Mouse (Mus musculus) ES-E14 (cell line): Measurements from ENCODE around the gene Kndc1. TPM values are rescaled to one million over a fixed set of nuclear protein-coding genes. Genes with fewer than 3 reads are reported as not detected.

ENCODE experiments used
- DNase-seq: peaks from one replicate; pipeline ENCODE4 v3.0.0-alpha.2; 2013; ENCODE audit warnings: low read depth, low spot score
- H3K27ac ChIP-seq: 2 replicates; pipeline ENCODE4 v1.5.1; 2012; ENCODE audit warnings: low read depth, mild to moderate bottlenecking, low read length, moderate library complexity, mixed read lengths; ENCODE audit not compliant: poor library complexity, insufficient read depth, severe bottlenecking
- H3K36me3 ChIP-seq: 2 replicates; pipeline ENCODE4 v1.6.1; 2012; ENCODE audit warnings: mild to moderate bottlenecking, low read length, moderate library complexity, mixed read lengths; ENCODE audit not compliant: control insufficient read depth, poor library complexity, insufficient read depth, severe bottlenecking
- H3K4me1 ChIP-seq, 2 experiments: fragments of 150-350 bp in 1 of 2; sonication (generic) in 1 of 2; 2 replicates each; pipeline ENCODE4 v1.6.1; 2012; ENCODE audit warnings: low read length in 2 of 2, mild to moderate bottlenecking in 1 of 2, mixed read lengths in 1 of 2; ENCODE audit not compliant: control insufficient read depth in 2 of 2, insufficient read depth in 2 of 2, poor library complexity in 1 of 2
- H3K4me3 ChIP-seq, 2 experiments: fragments of 150-350 bp in 1 of 2; sonication (generic) in 1 of 2; 2 replicates each; pipeline ENCODE4 v1.5.1; 2012; ENCODE audit warnings: low read length in 2 of 2, low read depth in 1 of 2, mild to moderate bottlenecking in 1 of 2, mixed read lengths in 1 of 2; ENCODE audit not compliant: insufficient read depth in 1 of 2, poor library complexity in 1 of 2, severe bottlenecking in 1 of 2
- H3K9ac ChIP-seq: 2 replicates; pipeline ENCODE4 v1.6.1; 2012; ENCODE audit warnings: low read depth, mild to moderate bottlenecking, low read length, mixed read lengths; ENCODE audit not compliant: poor library complexity, insufficient read depth, severe bottlenecking
- H3K9me3 ChIP-seq: fragments of 150-350 bp; sonication (generic); 2 replicates; pipeline ENCODE4 v1.6.1; 2012; ENCODE audit warnings: low read depth, mild to moderate bottlenecking, low read length; ENCODE audit not compliant: control insufficient read depth, insufficient read depth
- CHD2 ChIP-seq: IDR thresholded peaks from 2 replicates; pipeline ENCODE4 v1.6.1; 2014; ENCODE audit warnings: mild to moderate bottlenecking, low read depth, low read length, inconsistent platforms
- HCFC1 ChIP-seq: IDR thresholded peaks from 2 replicates; pipeline ENCODE4 v1.6.1; 2012; ENCODE audit warnings: low read length, inconsistent platforms, borderline replicate concordance; ENCODE audit not compliant: insufficient read depth
- MAFK ChIP-seq: IDR thresholded peaks from 2 replicates; pipeline ENCODE4 v1.6.1; 2014; ENCODE audit warnings: mild to moderate bottlenecking, low read depth, low read length, inconsistent platforms; ENCODE audit not compliant: insufficient read depth
- ZC3H11A ChIP-seq: IDR thresholded peaks from 2 replicates; pipeline ENCODE4 v1.6.1; 2012; ENCODE audit warnings: low read depth, mild to moderate bottlenecking, inconsistent platforms, low read length, borderline replicate concordance
- ZNF384 ChIP-seq: IDR thresholded peaks from 2 replicates; pipeline ENCODE4 v1.6.1; 2012; ENCODE audit warnings: low read depth, low read length, inconsistent platforms
- in situ Hi-C, 2 experiments: fragments of 600-800 bp; cut with MboI; formaldehyde crosslinking; loops; one replicate each; pipeline ENCODE4 v1.15.1; 2025; ENCODE audit warnings: low sequenced_read_pairs in 2 of 2, inconsistent platforms in 1 of 2; ENCODE audit not compliant: unreplicated experiment in 2 of 2
- total RNA-seq: library from RNA; depleted of rRNA; stranded (reverse); fragments of 300-350 nt; gene quantifications from 2 replicates; pipeline ENCODE4 v1.2.3, GENCODE M21; 2012

Kndc1 gene
- total RNA-seq, 1 experiment: 2.3 TPM

GRCm38 (mm10) chr7:139940476-139941209 is 46.1 kb downstream of the Kndc1 start:
- no peak overlapping the region; the same call in 1 of the 2 replicates for H3K27ac ChIP-seq
- peak overlapping the region; percentile 15; a peak in 2 of 4 replicates for H3K4me3 ChIP-seq
- in situ Hi-C loops: no loop called here
- H3K4me1 ChIP-seq: peaks cover 3 to 31% of the 10 kb centered on the region in 2 experiments; a peak in 3 of 4 replicates
- no peak for TF ChIP-seq HCFC1
- no peak for TF ChIP-seq ZNF384
- TF ChIP-seq MAFK: no peak
- no peak for TF ChIP-seq ZC3H11A
- no peak for TF ChIP-seq CHD2
- H3K9ac ChIP-seq: peak overlapping the region; percentile 6; the same call in 1 of the 2 replicates
- peaks cover 10% of the 10 kb centered on the region for H3K36me3 ChIP-seq
- peak; percentile 51 for DNase-seq
- H3K9me3 ChIP-seq: no peaks in the 10 kb centered on the region

GRCm38 (mm10) chr7:139943674-139944281 is 49.3 kb downstream of the Kndc1 start, which contains the start of gene Utf1:
Gene Utf1 (plus strand): TSS chr7:139943789.
- Histone ChIP-seq H3K9ac (peak within 1 kb of the TSS; percentile 95), H3K4me3 (peak within 1 kb of the TSS; percentile 85 to 93), H3K27ac (peak within 1 kb of the TSS; percentile 94), H3K4me1 (peaks cover 3 to 26% of the 10 kb centered on the region in 2 experiments; a peak in 3 of 4 replicates), H3K36me3 (peaks cover 19% of the 10 kb centered on the region), H3K9me3 (no peaks in the 10 kb centered on the region)
- in situ Hi-C loops: no loop called here
- peak; percentile 90 for DNase-seq
- no peak for TF ChIP-seq ZC3H11A
- TF ChIP-seq HCFC1: 0 out of 2 replicates have a peak, but pooled peaks have one; percentile 22
- no peak for TF ChIP-seq ZNF384

GRCm38 (mm10) chr7:139944291-139945240 is 50.1 kb downstream of the Kndc1 start:
- DNase-seq: peak; percentile 35
- Histone ChIP-seq H3K9ac (peak overlapping the region; percentile 95), H3K4me3 (peak overlapping the region; percentile 85 to 93), H3K9me3 (no peaks in the 10 kb centered on the region), H3K36me3 (peaks cover 19% of the 10 kb centered on the region), H3K4me1 (peaks cover 3 to 23% of the 10 kb centered on the region in 2 experiments; a peak in 2 of 4 replicates), H3K27ac (peak overlapping the region; percentile 94)
- in situ Hi-C loops: no loop called here
- TF ChIP-seq HCFC1 (no peak), MAFK (no peak), ZNF384 (no peak), CHD2 (no peak), ZC3H11A (no peak)

- in situ Hi-C loops: no loop called here
- peaks cover 19% of the 10 kb centered on the region for H3K36me3 ChIP-seq
- peak overlapping the region; percentile 85 to 93 for H3K4me3 ChIP-seq
- H3K27ac ChIP-seq: peak overlapping the region; percentile 94
- peak; percentile 82 for DNase-seq
- H3K4me1 ChIP-seq: peaks cover 3 to 15% of the 10 kb centered on the region in 2 experiments; a peak in 1 of 4 replicates
- H3K9ac ChIP-seq: peak overlapping the region; percentile 95
- TF ChIP-seq MAFK: no peak
- no peak for TF ChIP-seq CHD2
- no peak for TF ChIP-seq ZC3H11A
- no peak for TF ChIP-seq HCFC1
- no peak for TF ChIP-seq ZNF384
- H3K9me3 ChIP-seq: no peaks in the 10 kb centered on the region
Observed at GRCm38 (mm10) chr7:139945516-139945915, 51.0 kb downstream of the Kndc1 start.
